Mouse (Mus musculus) liver, adult 2 months (tissue): Measurements from ENCODE around the gene Tardbp. TPM values are rescaled to one million over a fixed set of nuclear protein-coding genes. Genes with fewer than 3 reads are reported as not detected.

Experiments used
- DNase-seq: peaks from one replicate; pipeline ENCODE4 v3.0.0-alpha.2; 2011; ENCODE audit warnings: low read depth, low spot score; ENCODE audit errors: extremely low read depth
- H3K27ac ChIP-seq: fragments of 200-500 bp; replicated peaks from 2 replicates; pipeline ENCODE4 v1.5.1; 2012; ENCODE audit warnings: low read depth, mild to moderate bottlenecking, control low read depth, inconsistent platforms, low read length; ENCODE audit not compliant: insufficient read depth
- H3K27me3 ChIP-seq: fragments of 200-500 bp; 2 replicates; pipeline ENCODE4 v1.6.1; 2012; ENCODE audit warnings: mild to moderate bottlenecking, moderate library complexity, low read length, inconsistent platforms; ENCODE audit not compliant: control insufficient read depth, insufficient read depth
- H3K36me3 ChIP-seq: fragments of 200-500 bp; 2 replicates; pipeline ENCODE4 v1.6.1; 2012; ENCODE audit warnings: low read length, inconsistent platforms; ENCODE audit not compliant: control insufficient read depth, insufficient read depth
- H3K4me1 ChIP-seq: fragments of 200-500 bp; 2 replicates; pipeline ENCODE4 v1.6.1; 2011; ENCODE audit warnings: low read length; ENCODE audit not compliant: control insufficient read depth, insufficient read depth
- H3K4me3 ChIP-seq: fragments of 200-500 bp; 2 replicates; pipeline ENCODE4 v1.5.1; 2011; ENCODE audit warnings: low read depth, mild to moderate bottlenecking, control low read depth, low read length, moderate library complexity; ENCODE audit not compliant: insufficient read depth
- H3K79me2 ChIP-seq: fragments of 200-500 bp; 2 replicates; pipeline ENCODE4 v1.6.1; 2012; ENCODE audit warnings: inconsistent platforms, mild to moderate bottlenecking, low read length, moderate library complexity; ENCODE audit not compliant: control insufficient read depth, insufficient read depth
- H3K9ac ChIP-seq: fragments of 200-500 bp; 2 replicates; pipeline ENCODE4 v1.6.1; 2012; ENCODE audit warnings: low read depth, mild to moderate bottlenecking, control low read depth, inconsistent platforms, low read length
- CTCF ChIP-seq: fragments of 200-500 bp; IDR thresholded peaks from 2 replicates; pipeline ENCODE4 v1.5.1; 2011; ENCODE audit warnings: low read depth, low read length, control low read depth
- POLR2A ChIP-seq: fragments of 200-500 bp; IDR thresholded peaks from 2 replicates; pipeline ENCODE4 v1.6.1; 2011; ENCODE audit warnings: low read length, control low read depth; ENCODE audit not compliant: insufficient read depth; ENCODE audit errors: extremely low read depth
- WGBS: fragments of 180-500 bp; shearing (Covaris S2); methylation state at CpG from one replicate; pipeline ENCODE4 v1.1.7; 2018; 5-methylcytosine and 5-hydroxymethylcytosine counted together
- polyA plus RNA-seq: library from polyadenylated mRNA; depleted of rRNA; stranded (reverse); fragments of >200 nt; gene quantifications from 2 replicates; pipeline ENCODE4 v1.2.3, GENCODE M21; 2012
- total RNA-seq: library from RNA; depleted of rRNA; stranded (reverse); fragments of >200 nt; gene quantifications from 2 replicates; pipeline ENCODE4 v1.2.3, GENCODE M21; 2014

The Tardbp gene
- total and polyA plus RNA-seq, 2 experiments, result 33.4 to 87.2 TPM

DNA sequence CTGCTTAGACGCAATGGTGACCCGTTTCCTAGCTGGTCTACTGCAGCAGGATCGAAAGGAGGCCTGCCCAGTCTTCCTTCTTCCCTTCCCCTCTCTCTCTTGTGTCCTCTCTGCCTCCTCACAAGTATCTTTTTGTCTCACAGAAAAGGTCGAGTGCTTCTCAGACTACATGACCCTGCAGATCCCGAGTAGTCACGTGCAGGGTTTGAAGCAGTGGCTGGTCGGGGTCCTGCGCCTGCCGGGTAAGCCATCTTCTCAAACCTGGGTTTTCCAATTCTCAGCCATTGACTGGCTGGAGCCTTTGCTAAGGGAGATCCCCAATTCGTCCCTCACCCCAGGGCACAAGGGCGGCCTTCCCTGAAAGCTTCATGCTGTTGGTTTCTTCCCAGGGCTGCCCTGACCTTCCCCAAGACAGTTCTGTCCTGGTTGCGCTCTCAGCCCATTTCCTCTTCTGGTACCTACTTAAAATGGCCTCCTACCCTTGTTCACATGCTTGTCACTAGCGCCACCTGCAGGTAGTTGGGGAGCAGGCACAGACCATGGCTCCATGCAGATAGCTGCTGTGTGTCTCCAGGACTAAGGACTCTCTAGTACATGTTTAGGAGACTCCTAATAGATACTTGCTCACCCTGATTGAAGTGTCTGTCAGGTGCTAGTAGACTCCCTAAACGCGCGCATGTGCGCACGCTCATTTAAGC lies 28.0 kb upstream of the Tardbp start:
- Histone ChIP-seq H3K4me3 (no peak overlapping the region), H3K36me3 (no peaks in the 10 kb centered on the region), H3K79me2 (no peaks in the 10 kb centered on the region), H3K27ac (no peak overlapping the region), H3K4me1 (no peaks in the 10 kb centered on the region), H3K27me3 (no peaks in the 10 kb centered on the region), H3K9ac (no peak overlapping the region)
- DNase-seq, result peak; percentile 55
- TF ChIP-seq CTCF, result peak; percentile 79
- TF ChIP-seq POLR2A, result no peak
- 89% methylated on average over 18 of the region's 18 CpGs for WGBS

DNA sequence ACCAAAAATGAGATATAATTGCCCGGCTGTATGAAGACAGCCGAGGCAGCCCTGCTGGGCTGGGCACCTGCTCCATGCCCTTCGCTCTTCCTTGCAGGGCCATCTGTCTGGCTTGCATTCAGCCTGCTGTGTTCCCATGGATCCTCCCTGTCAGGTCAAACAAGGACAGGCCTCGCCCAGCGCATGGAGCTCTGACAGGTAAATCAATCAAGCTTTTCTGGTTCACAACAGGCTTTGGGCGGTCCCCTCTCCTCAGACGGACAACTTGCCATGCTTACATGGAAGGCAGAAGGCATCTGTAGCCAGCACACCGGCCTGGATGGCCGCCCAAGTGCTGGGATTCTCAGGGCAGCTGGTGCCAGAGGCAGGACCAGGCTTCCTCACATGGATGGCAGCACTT lies 24.2 kb upstream of the Tardbp start:
- H3K4me3 ChIP-seq, result no peak overlapping the region
- peak; percentile 62 for DNase-seq
- WGBS, result 60% methylated on average over 9 of the region's 9 CpGs
- TF ChIP-seq CTCF (no peak), POLR2A (no peak)
- H3K9ac ChIP-seq, result no peak overlapping the region
- H3K79me2 ChIP-seq, result no peaks in the 10 kb centered on the region
- H3K27ac ChIP-seq, result no peak overlapping the region
- H3K27me3 ChIP-seq, result no peaks in the 10 kb centered on the region
- no peaks in the 10 kb centered on the region for H3K36me3 ChIP-seq
- no peaks in the 10 kb centered on the region for H3K4me1 ChIP-seq

DNA sequence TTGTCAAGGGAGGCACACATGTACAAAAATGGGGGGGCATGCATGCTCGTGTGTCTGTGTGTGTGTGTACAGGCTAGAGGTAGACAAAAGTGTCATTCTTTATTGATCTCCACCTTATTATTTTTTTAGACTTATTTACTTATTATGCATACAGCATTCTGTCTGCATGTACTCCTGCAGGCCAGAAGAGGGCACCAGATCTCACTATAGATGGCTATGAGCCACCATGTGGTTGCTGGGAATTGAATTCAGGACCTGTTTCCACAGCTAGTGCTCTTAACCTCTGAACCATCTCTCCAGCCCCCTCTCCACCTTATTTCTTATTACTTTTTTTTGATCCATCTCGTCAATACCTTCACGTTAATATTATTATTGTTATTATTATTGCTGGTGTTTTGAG lies 22.5 kb upstream of the Tardbp start:
- H3K4me1 ChIP-seq, result no peaks in the 10 kb centered on the region
- no peak for TF ChIP-seq CTCF
- no peak for TF ChIP-seq POLR2A
- H3K27ac ChIP-seq, result no peak overlapping the region
- no peak for DNase-seq
- H3K27me3 ChIP-seq, result no peaks in the 10 kb centered on the region
- no peaks in the 10 kb centered on the region for H3K79me2 ChIP-seq
- H3K36me3 ChIP-seq, result no peaks in the 10 kb centered on the region
- H3K4me3 ChIP-seq, result no peak overlapping the region
- H3K9ac ChIP-seq, result no peak overlapping the region
- 84% methylated on average over 3 of the region's 3 CpGs for WGBS

DNA sequence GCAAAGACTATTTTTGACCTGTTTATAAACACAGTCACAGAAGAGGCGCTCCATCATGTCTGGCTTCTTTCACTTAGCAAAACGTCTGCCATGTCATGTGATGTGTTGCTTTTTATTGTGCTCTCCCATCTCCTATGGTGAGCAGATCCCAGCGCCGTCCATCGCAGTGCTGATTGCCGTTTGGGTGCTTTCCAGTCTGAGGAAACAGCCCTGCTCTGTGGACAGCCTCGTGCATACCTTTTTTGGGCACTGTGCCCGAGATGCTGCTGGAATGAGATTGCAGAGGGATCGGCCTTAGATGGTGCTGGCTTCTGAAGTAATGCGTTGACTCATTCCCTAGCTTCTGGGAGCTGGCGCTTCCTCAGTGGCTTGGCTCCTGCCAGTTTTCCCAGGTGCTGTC lies 19.8 kb upstream of the Tardbp start:
- Histone ChIP-seq H3K4me1 (no peaks in the 10 kb centered on the region), H3K27ac (no peak overlapping the region), H3K36me3 (no peaks in the 10 kb centered on the region), H3K4me3 (no peak overlapping the region), H3K9ac (no peak overlapping the region), H3K27me3 (no peaks in the 10 kb centered on the region), H3K79me2 (no peaks in the 10 kb centered on the region)
- DNase-seq, result no peak
- no peak for TF ChIP-seq CTCF
- no peak for TF ChIP-seq POLR2A
- WGBS, result 46% methylated on average over 11 of the region's 11 CpGs

DNA sequence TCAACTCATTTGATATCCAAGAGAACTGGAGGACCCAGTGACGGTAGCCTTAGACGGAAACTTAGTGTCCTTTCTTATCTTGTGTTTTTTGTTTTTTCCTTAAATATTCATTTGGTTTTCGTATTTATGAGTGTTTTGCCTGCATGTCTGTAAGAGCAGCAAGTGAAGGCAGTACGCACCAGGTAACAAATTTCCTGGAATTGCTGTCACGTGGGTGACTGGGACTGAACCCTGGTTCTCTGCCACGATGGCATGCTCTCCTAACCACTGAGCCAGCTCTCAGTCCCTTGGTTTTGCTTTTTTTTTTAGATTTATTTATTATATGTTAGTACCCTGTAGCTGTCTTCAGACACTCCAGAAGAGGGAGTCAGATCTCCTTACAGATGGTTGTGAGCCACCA lies 18.1 kb upstream of the Tardbp start:
- Histone ChIP-seq H3K27me3 (no peaks in the 10 kb centered on the region), H3K4me1 (no peaks in the 10 kb centered on the region), H3K27ac (no peak overlapping the region), H3K9ac (no peak overlapping the region), H3K36me3 (no peaks in the 10 kb centered on the region), H3K79me2 (no peaks in the 10 kb centered on the region), H3K4me3 (no peak overlapping the region)
- 40% methylated on average over 6 of the region's 6 CpGs for WGBS
- peak; percentile 71 for DNase-seq
- TF ChIP-seq POLR2A (no peak), CTCF (no peak)

DNA sequence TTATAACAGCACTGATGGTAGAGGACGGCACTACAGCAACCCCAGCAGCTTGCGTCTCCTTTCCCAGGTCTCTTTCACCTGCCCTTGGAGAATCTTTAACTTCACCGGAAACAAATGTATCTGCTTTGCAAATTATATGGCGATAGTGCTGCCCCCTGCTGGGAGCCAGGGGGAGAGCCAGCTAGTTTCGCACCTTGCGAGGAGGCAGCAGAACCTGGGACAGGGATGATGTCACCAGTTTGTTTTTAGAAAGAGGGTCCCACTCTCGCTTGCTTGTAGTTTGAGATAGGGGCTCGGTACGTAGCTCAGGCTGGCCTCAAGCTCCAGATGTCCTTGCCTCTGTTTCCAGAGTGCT lies 17.3 kb upstream of the Tardbp start:
- Histone ChIP-seq H3K27ac (no peak overlapping the region), H3K4me3 (peak overlapping the region; percentile 21), H3K27me3 (no peaks in the 10 kb centered on the region), H3K4me1 (no peaks in the 10 kb centered on the region), H3K79me2 (no peaks in the 10 kb centered on the region), H3K36me3 (no peaks in the 10 kb centered on the region), H3K9ac (0 out of 2 replicates have a peak overlapping the region, but pooled peaks have one; percentile 13)
- 1% methylated on average over 9 of the region's 9 CpGs for WGBS
- peak; percentile 63 for DNase-seq
- no peak for TF ChIP-seq POLR2A
- TF ChIP-seq CTCF, result peak; percentile 91
